Mouse (Mus musculus) small intestine, adult 2 months (tissue): ENCODE measurements around the gene Adgrd1.

Experiments used
- CTCF ChIP-seq: fragments of 200-500 bp; IDR thresholded peaks from 2 replicates; pipeline ENCODE4 v1.5.1; 2012; ENCODE audit warnings: low read depth, mild to moderate bottlenecking, control low read depth, inconsistent platforms, low read length, moderate library complexity, mixed read lengths; ENCODE audit not compliant: insufficient replicate concordance, insufficient read length; ENCODE audit errors: extremely low read depth
- POLR2A ChIP-seq: fragments of 200-500 bp; IDR thresholded peaks from 2 replicates; pipeline ENCODE4 v1.6.1; 2012; ENCODE audit warnings: low read depth, mild to moderate bottlenecking, control low read depth, inconsistent platforms, low read length, moderate library complexity

GRCm38 (mm10) chr5:129218222-129218505, 121.6 kb downstream of the Adgrd1 start:
- TF ChIP-seq POLR2A (no peak), CTCF (no peak)
